Mouse (Mus musculus): ENCODE measurements around the gene Angptl7. TPM values are rescaled to one million over a fixed set of nuclear protein-coding genes. Genes with fewer than 3 reads are reported as not detected.

The Angptl7 gene
- total RNA-seq, 2 experiments from 2014 or later, result 0.61 to 0.77 TPM

DNA sequence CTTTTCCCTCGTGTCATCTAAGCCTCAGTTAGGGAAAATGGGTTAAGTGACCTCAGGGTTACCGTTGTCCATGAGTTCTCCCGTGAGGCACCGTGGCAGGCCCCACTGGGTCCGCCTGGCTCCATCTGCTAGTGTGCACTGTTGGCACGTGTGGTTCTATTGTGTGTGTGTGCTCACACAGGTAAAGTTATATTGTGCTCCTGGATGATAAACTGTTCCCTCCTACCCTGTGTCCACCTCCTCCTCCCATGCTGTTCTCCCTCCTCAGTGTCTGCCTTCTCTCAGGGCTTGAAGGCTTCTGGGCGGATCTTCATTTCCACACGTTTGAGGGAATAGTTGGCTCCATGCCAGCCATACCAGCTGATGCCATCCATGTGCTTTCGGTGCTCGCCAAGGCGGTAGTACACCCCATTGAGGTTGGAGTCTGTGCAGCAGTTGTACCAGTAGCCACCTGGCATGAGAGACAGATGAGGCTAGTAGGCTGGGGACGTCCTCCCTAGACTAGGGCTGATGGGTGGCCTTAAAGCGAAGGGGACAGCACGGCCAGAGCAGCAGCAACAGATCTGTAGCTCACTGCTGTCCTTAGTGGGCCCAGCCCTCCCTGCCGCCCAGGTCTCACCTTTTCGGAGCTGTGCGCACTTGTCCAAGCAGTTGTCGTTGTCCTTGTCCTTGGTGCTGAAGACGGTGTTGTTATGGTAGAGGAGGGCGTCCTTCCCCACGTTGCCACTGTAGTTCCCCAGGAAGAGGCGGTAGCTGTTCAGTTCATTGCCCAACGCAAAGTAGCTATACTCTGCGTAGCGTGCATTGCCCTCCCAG is 4.2 kb downstream of the Angptl7 start:
- DNase-seq (ENCODE audit: low spot score in 2 of 2), result peak; percentile 40 to 52

GRCm38 (mm10) chr4:148495160-148495559 is 5.1 kb downstream of the Angptl7 start:
- DNase-seq (ENCODE audit: low spot score in 2 of 2), result no peak

- DNase-seq (ENCODE audit: low spot score in 2 of 2), result peak; percentile 33 to 42
Measured at GRCm38 (mm10) chr4:148491448-148491847, 8.8 kb downstream of the Angptl7 start.

GRCm38 (mm10) chr4:148490502-148490901 is 9.8 kb downstream of the Angptl7 start:
- DNase-seq (ENCODE audit: low spot score in 2 of 2), result no peak

DNA sequence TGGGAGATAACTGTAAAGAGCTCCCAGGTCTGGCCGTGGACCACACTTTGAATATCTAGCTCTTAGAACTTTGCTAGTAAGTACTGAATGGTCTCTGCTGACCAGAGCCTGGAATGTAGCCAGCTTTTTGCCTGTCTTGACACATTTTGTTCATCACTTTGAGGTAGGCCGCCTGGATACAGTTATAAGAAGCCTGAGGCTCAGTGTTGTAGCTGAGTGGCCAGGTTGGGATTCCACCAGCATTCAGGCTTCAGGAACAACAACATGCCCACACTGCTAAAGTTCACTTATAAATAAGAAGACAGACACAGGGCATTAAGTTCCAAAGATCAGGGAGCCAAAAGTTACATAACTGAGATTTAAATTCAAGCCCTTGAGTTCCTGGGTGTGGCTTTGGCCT is 12.4 kb downstream of the Angptl7 start:
- no peak for DNase-seq (ENCODE audit: low spot score in 2 of 2)

- DNase-seq (ENCODE audit: low spot score in 2 of 2), result no peak
Measured at GRCm38 (mm10) chr4:148484511-148484910, 15.7 kb downstream of the Angptl7 start.

- no peak for DNase-seq (ENCODE audit: low spot score in 2 of 2)
Measured at GRCm38 (mm10) chr4:148481557-148482168, 18.6 kb downstream of the Angptl7 start.

DNA sequence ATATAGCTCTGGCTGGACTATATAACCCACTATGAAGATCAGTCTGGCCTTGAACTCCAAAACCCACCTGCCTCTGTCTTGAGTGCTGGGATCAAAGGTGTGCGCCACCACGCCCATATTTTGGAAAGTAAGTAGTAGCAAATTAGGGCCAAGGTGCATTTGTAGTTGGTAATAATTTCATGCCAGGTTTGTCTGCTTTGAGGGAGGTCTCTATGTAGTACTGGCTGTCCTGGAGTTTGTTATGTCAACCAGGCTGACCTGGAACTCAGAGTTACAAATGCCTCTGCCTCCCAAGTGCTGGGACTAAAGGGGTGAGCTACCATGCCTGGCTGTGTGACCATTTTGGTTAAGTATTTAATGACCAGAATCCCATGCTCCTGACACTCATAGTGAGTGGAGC is 20.0 kb downstream of the Angptl7 start:
- no peak for DNase-seq (ENCODE audit: low spot score in 2 of 2)

GRCm38 (mm10) chr4:148473496-148473895 is 26.8 kb downstream of the Angptl7 start:
- no peak for DNase-seq (ENCODE audit: low spot score in 2 of 2)

DNA sequence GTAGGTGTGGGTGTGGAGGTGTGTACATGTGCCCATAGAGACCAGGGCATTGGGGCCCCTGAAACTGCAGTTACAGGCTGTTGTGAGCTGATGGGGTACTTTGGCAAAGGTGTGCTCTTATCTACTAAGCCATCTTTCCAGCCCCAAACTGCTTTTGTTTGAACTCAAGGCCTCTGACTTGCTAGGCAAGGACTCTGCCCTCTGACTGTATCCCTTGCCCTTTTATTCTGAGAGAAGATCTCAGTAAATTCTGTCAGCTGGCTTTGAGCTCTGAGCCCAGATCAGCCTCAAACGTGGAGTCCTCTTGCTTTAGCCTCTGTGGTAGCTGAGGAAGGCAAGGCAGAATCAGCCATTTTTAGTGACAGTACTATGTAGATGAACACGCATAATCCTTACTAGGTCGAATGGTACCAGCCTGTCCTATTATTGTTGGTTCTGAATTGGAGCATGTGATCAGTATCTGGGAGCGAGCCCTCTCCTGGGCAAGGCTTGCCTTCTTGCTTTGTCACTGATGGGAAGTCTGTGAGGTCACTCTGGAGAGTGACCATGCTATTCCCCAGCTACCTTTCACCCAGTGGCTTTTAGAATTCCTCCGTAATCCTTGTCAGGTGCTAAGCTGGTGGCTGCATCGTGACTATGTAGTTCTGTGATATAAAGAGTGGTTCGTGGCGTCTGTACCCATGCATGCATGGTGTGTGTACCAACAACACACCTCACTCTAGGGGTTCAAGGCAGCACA is 27.7 kb downstream of the Angptl7 start:
- no peak for DNase-seq (ENCODE audit: low spot score in 2 of 2)

GRCm38 (mm10) chr4:148471363-148471806 is 28.9 kb downstream of the Angptl7 start:
- no peak for DNase-seq (ENCODE audit: low spot score in 2 of 2)

- DNase-seq (ENCODE audit: low spot score in 2 of 2), result no peak
Measured at GRCm38 (mm10) chr4:148469487-148470252, 30.6 kb downstream of the Angptl7 start.

GRCm38 (mm10) chr4:148468396-148468795 is 31.9 kb downstream of the Angptl7 start:
- no peak for DNase-seq (ENCODE audit: low spot score in 2 of 2)

GRCm38 (mm10) chr4:148466511-148467079 is 33.7 kb downstream of the Angptl7 start:
- DNase-seq (ENCODE audit: low spot score in 2 of 2), result peak in 1 of 2 experiments; percentile 39

- no peak for DNase-seq (ENCODE audit: low spot score in 2 of 2)
Measured at GRCm38 (mm10) chr4:148464869-148465268, 35.4 kb downstream of the Angptl7 start.

GRCm38 (mm10) chr4:148464301-148464700 is 36.0 kb downstream of the Angptl7 start:
- DNase-seq (ENCODE audit: low spot score in 2 of 2), result no peak

- peak; percentile 25 to 28 for DNase-seq (ENCODE audit: low spot score in 2 of 2)
Measured at GRCm38 (mm10) chr4:148463208-148463960, 36.9 kb downstream of the Angptl7 start.

DNA sequence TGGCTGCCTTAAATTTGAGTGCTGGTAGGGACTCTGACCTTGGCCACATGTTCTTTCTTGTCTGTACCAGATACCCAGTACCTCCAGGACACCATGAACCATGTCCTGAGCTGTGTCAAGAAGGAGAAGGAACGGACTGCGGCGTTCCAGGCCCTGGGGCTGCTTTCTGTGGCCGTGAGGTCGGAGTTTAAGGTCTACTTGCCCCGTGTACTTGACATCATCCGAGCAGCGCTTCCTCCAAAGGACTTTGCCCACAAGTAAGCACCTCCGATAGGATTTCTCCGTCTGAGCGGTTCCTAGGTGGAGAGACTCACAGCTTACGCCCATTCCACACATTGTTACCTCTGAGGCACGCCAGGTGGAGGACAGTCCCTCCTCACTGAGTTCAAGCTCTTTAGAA is 37.5 kb downstream of the Angptl7 start:
- DNase-seq (ENCODE audit: low spot score in 2 of 2), result no peak

DNA sequence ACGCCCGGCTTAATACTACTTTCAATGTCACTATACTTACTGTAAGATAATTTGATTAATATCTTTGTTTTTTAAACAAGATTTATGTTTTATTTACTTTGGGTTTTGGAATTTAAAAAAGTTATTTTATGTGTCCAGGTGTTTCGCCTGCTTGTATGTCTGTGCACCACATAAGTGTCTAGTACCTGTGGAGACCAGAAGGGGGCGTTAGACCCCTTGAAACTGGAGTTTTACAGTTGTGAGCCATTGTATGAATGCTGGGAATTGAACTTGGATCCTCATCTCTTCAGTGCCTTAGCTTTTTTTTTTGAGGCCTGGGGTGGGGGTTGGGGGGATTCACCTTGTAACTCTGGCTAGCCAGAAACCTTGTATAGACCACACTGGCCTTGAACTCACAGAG is 38.5 kb downstream of the Angptl7 start:
- no peak for DNase-seq (ENCODE audit: low spot score in 2 of 2)
